Mouse (Mus musculus) hindbrain, embryonic 11.5 days (tissue): Measurements from ENCODE around the gene Gdf11. TPM values are rescaled to one million over a fixed set of nuclear protein-coding genes. Genes with fewer than 3 reads are reported as not detected.

Source experiments
- ATAC-seq: fragments of 200-750 bp; cut with Nextera tagmentation; 2 replicates; pipeline ENCODE4 v1.8.0; 2017; ENCODE audit warnings: mild to moderate bottlenecking, moderate TSS enrichment, moderate library complexity; ENCODE audit not compliant: low FRiP score
- DNase-seq: peaks from one replicate; pipeline ENCODE4 v3.0.0-alpha.2; 2015; ENCODE audit warnings: low spot score
- H3K27ac ChIP-seq: fragments of 300-500 bp; sonication (generic); 2 replicates; pipeline ENCODE4 v1.5.1; 2014; ENCODE audit warnings: mild to moderate bottlenecking, low read depth, low read length
- H3K27me3 ChIP-seq: fragments of 300-500 bp; sonication (generic); 2 replicates; pipeline ENCODE4 v1.6.1; 2014; ENCODE audit warnings: mild to moderate bottlenecking, low read length, moderate library complexity, mixed read lengths; ENCODE audit not compliant: control insufficient read depth, insufficient read depth
- H3K36me3 ChIP-seq: fragments of 300-500 bp; sonication (generic); 2 replicates; pipeline ENCODE4 v1.6.1; 2014; ENCODE audit warnings: mild to moderate bottlenecking, low read length, moderate library complexity, mixed read lengths; ENCODE audit not compliant: control insufficient read depth, insufficient read depth
- H3K4me1 ChIP-seq: fragments of 300-500 bp; sonication (generic); replicated peaks from 2 replicates; pipeline ENCODE4 v1.6.1; 2014; ENCODE audit warnings: low read length, mixed read lengths; ENCODE audit not compliant: control insufficient read depth, insufficient read depth
- H3K4me2 ChIP-seq: fragments of 300-500 bp; sonication (generic); replicated peaks from 2 replicates; pipeline ENCODE4 v1.6.1; 2014; ENCODE audit warnings: mild to moderate bottlenecking, low read depth, low read length
- H3K4me3 ChIP-seq: fragments of 300-500 bp; sonication (generic); 2 replicates; pipeline ENCODE4 v1.5.1; 2014; ENCODE audit warnings: low read depth, low read length
- H3K9ac ChIP-seq: fragments of 300-500 bp; sonication (generic); 2 replicates; pipeline ENCODE4 v1.6.1; 2014; ENCODE audit warnings: low read depth, low read length
- H3K9me3 ChIP-seq: fragments of 300-500 bp; sonication (generic); 2 replicates; pipeline ENCODE4 v1.6.1; 2016; ENCODE audit warnings: low read length; ENCODE audit not compliant: control insufficient read depth
- WGBS: fragments of 180-500 bp; shearing (Covaris S2); extraction: QIAGEN DNeasy Blood & Tissue Kit; methylation state at CpG from one replicate; pipeline ENCODE4 v1.1.7; 2014; 5-methylcytosine and 5-hydroxymethylcytosine counted together
- polyA plus RNA-seq: library from polyadenylated mRNA; unstranded; fragments of >200 nt; fragmentation: Nextera tagmentation; extraction: Ambion mirVana; gene quantifications from 2 replicates; pipeline ENCODE4 v1.2.1, GENCODE M21; 2014

Gdf11 gene
- polyA plus RNA-seq, 1 experiment from 2014 or later: 10.5 TPM

GRCm38 (mm10) chr10:128908778-128909448 is 17.4 kb upstream of the Gdf11 start:
- Histone ChIP-seq H3K9me3 (no peaks in the 10 kb centered on the region), H3K4me3 (peak overlapping the region; percentile 87), H3K36me3 (no peaks in the 10 kb centered on the region), H3K27ac (0 out of 2 replicates have a peak overlapping the region, but pooled peaks have one; percentile 1), H3K9ac (no peak overlapping the region), H3K4me2 (peak overlapping the region; percentile 78), H3K4me1 (0 out of 2 replicates have a peak, but pooled peaks cover 2% of the 10 kb centered on the region), H3K27me3 (no peaks in the 10 kb centered on the region; the same call in 1 of the 2 replicates)
- ATAC-seq (no peak), DNase-seq (no peak)
- WGBS: 59% methylated on average over 13 of the region's 13 CpGs

- Histone ChIP-seq H3K9me3 (no peaks in the 10 kb centered on the region), H3K36me3 (no peaks in the 10 kb centered on the region), H3K4me1 (no peaks in the 10 kb centered on the region), H3K27ac (no peak overlapping the region), H3K27me3 (no peaks in the 10 kb centered on the region; the same call in 1 of the 2 replicates), H3K4me3 (no peak overlapping the region), H3K9ac (no peak overlapping the region), H3K4me2 (no peak overlapping the region)
- DNase-seq (no peak), ATAC-seq (no peak)
- WGBS: 73% methylated on average over 5 of the region's 5 CpGs
Observed at GRCm38 (mm10) chr10:128904812-128905211, 13.3 kb upstream of the Gdf11 start.

DNA sequence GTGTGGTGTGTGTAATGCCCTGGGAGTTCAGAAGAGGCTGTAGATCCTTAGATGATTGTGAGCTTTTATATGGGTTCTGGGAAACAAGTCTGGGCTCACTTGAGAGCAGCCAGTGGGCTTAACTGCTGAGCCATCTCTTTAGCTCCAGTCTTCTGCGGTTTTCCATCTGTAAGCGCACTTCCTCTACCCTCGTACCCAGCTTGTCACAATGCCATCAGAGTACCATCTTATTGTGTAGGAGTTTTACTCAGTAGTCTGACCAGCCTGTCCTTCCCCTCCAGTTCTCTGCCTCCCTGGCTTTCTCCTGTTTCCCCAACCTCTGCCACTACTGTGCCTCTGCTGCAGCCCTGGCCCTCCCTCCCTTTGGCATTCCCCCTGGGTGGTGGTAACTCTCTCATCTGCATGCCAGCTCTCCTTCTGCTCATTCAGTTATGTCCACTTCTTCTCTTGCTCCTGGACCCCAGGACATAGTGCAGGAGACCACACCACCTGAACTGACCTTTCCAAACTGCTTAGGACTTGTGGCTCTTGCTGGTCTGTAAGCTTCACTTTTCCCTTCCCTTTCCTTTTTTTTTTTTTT is 11.0 kb upstream of the Gdf11 start:
- no peak overlapping the region for H3K4me3 ChIP-seq
- no peaks in the 10 kb centered on the region for H3K27me3 ChIP-seq
- no peak for ATAC-seq
- no peak overlapping the region for H3K4me2 ChIP-seq
- no peaks in the 10 kb centered on the region for H3K9me3 ChIP-seq
- H3K4me1 ChIP-seq: no peaks in the 10 kb centered on the region
- no peak overlapping the region for H3K27ac ChIP-seq
- DNase-seq: no peak
- no peaks in the 10 kb centered on the region for H3K36me3 ChIP-seq
- H3K9ac ChIP-seq: no peak overlapping the region
- 78% methylated on average over 3 of the region's 3 CpGs for WGBS

- Histone ChIP-seq H3K4me2 (no peak overlapping the region), H3K27ac (no peak overlapping the region), H3K4me1 (no peaks in the 10 kb centered on the region), H3K27me3 (peaks cover 6% of the 10 kb centered on the region; the same call in 1 of the 2 replicates), H3K4me3 (no peak overlapping the region), H3K9ac (no peak overlapping the region), H3K36me3 (no peaks in the 10 kb centered on the region), H3K9me3 (no peaks in the 10 kb centered on the region)
- ATAC-seq (no peak), DNase-seq (no peak)
- WGBS: 76% methylated on average over 1 of the region's 1 CpGs
Observed at GRCm38 (mm10) chr10:128901409-128901808, 9.9 kb upstream of the Gdf11 start.

DNA sequence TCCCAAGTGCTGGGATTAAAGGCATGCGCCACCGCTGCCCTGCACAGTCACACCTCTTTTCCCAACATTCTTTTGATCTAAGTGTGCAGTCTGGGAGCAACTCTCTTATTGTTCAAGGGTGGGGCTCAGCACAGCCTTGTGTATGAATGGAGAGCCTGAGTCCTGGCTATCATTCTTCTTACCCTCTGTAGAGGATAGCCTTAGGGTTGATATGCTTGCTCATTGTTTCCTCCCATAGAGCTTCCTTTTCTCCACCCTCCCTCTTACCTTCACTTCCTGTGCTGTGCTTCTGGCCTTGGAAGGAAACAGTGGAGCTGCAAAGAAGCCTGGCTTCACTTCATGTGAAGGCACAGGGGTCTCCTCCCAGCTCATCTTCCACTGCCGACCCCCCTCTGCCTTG is 9.2 kb upstream of the Gdf11 start, which contains the start of gene Cd63:
Cd63 (plus strand) TSS at position 292 of the 400 bp plus-strand sequence.
- no peak within 1 kb of the TSS for H3K9ac ChIP-seq
- H3K4me2 ChIP-seq: no peak within 1 kb of the TSS
- no peaks in the 10 kb centered on the region for H3K9me3 ChIP-seq
- H3K36me3 ChIP-seq: no peaks in the 10 kb centered on the region
- no peaks in the 10 kb centered on the region for H3K4me1 ChIP-seq
- DNase-seq: no peak
- no peak within 1 kb of the TSS for H3K4me3 ChIP-seq
- WGBS: 91% methylated on average over 3 of the region's 3 CpGs
- no peak for ATAC-seq
- peaks cover 12% of the 10 kb centered on the region for H3K27me3 ChIP-seq
- no peak within 1 kb of the TSS for H3K27ac ChIP-seq

DNA sequence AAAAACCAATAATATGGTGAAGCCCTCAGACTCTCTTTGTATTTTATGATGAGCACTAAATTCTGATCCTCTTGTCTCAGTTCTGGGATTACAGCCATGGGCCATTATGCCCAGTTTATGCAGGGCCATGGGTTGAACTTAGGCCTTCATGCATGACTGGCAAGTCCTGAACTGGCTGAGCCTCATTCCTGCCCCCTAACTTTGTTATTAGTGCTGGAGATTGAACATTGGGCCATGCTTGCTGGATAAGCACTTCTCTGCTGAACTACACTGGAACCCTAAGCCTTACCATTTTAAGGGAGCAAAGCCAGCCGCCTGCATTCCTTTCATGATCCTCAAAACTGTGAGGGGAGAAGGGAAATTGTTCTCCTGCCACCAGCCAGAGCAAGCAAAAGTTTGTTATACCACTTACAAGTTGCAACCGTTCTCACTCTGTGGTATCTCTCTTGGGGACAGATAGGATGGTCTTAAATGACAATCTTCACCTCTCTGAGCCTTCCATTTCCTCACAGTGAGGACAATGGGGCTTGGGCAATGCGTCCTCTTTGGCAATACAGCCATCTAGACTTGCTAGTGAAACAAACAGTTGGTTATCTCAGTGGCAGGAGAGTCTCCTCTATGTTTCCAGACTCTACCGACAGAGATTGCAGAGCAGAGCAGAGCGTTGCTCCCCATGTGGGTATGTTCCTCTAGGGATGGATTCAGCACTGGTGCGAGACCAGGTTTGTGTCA is 8.4 kb upstream of the Gdf11 start:
- no peak for DNase-seq
- WGBS: 82% methylated on average over 6 of the region's 6 CpGs
- ATAC-seq: no peak
- no peaks in the 10 kb centered on the region for H3K36me3 ChIP-seq
- H3K27ac ChIP-seq: no peak overlapping the region
- H3K4me2 ChIP-seq: no peak overlapping the region
- peaks cover 12% of the 10 kb centered on the region for H3K27me3 ChIP-seq
- no peaks in the 10 kb centered on the region for H3K4me1 ChIP-seq
- H3K9me3 ChIP-seq: no peaks in the 10 kb centered on the region
- H3K4me3 ChIP-seq: no peak overlapping the region
- H3K9ac ChIP-seq: no peak overlapping the region

GRCm38 (mm10) chr10:128897501-128897900 is 6.0 kb upstream of the Gdf11 start:
- Histone ChIP-seq H3K4me3 (no peak overlapping the region), H3K9ac (no peak overlapping the region), H3K27ac (no peak overlapping the region), H3K36me3 (no peaks in the 10 kb centered on the region), H3K4me2 (no peak overlapping the region), H3K9me3 (no peaks in the 10 kb centered on the region), H3K27me3 (peaks cover 12% of the 10 kb centered on the region), H3K4me1 (no peaks in the 10 kb centered on the region)
- WGBS: 25% methylated on average over 1 of the region's 1 CpGs
- ATAC-seq (no peak), DNase-seq (no peak)

- Histone ChIP-seq H3K4me1 (no peaks in the 10 kb centered on the region), H3K27ac (no peak overlapping the region), H3K4me2 (no peak overlapping the region), H3K36me3 (no peaks in the 10 kb centered on the region), H3K27me3 (peaks cover 12% of the 10 kb centered on the region), H3K9me3 (no peaks in the 10 kb centered on the region), H3K9ac (no peak overlapping the region), H3K4me3 (no peak overlapping the region)
- ATAC-seq (no peak), DNase-seq (no peak)
- 67% methylated on average over 1 of the region's 1 CpGs for WGBS
Observed at GRCm38 (mm10) chr10:128896807-128897206, 5.3 kb upstream of the Gdf11 start.
